Mouse (Mus musculus): ENCODE results near the gene Chchd10. TPM values are rescaled to one million over a fixed set of nuclear protein-coding genes. Genes with fewer than 3 reads are reported as not detected.

Gene Chchd10
- polyA plus RNA-seq, 1 experiment = 1,587 TPM

GRCm38 (mm10) chr10:75921726-75922560 lies 11.0 kb upstream of the Chchd10 start:
- no peaks in the 10 kb centered on the region for H3K27me3 ChIP-seq (replicated peaks; ENCODE audit: control insufficient read depth, insufficient read depth, low read length)
- peak overlapping the region; percentile 73 for H3K27ac ChIP-seq (ENCODE audit: insufficient read depth, low read depth, low read length)
- H3K4me1 ChIP-seq (ENCODE audit: control insufficient read depth, insufficient read depth, low read length) = peaks cover 8% of the 10 kb centered on the region; the same call in 1 of the 2 replicates
- WGBS = 4% methylated on average over 22 of the region's 22 CpGs
- no peaks in the 10 kb centered on the region for H3K36me3 ChIP-seq (ENCODE audit: control insufficient read depth, insufficient read depth, low read length)
- peak; percentile 32 for DNase-seq
- H3K4me3 ChIP-seq (ENCODE audit: insufficient read depth, low read depth, low read length) = peak overlapping the region; percentile 76
- TF ChIP-seq POLR2A (IDR thresholded peaks at IDR 0.05; ENCODE audit: low read depth, low read length) = no peak
- TF ChIP-seq CTCF (conservative IDR thresholded peaks at IDR 0.05; ENCODE audit: insufficient read depth, insufficient read length, low read depth, low read length) = no peak

DNA sequence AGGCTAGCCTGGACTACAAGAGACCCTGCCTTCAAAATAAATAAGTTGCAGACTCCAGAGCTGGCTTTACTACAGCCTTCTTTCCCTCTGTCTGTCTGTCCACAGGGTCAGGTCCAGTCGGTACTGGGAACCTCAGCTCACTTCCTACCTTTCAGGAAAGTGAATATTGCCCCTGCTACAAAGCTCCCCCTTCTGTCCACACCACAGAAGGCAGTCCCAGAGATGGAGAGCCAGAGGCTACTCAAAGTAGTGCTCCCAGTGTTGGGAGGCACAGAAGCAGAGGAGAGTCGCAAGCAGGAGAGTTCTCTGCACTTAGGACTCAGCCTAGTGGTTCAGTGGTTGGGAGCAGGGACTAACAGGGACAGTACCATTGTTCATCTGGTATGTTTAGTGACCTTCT lies 8.6 kb upstream of the Chchd10 start:
- peak; percentile 25 for DNase-seq
- no peak for TF ChIP-seq POLR2A (IDR thresholded peaks at IDR 0.05; ENCODE audit: low read depth, low read length)
- peak; percentile 46 for TF ChIP-seq CTCF (conservative IDR thresholded peaks at IDR 0.05; ENCODE audit: insufficient read depth, insufficient read length, low read depth, low read length)
- H3K27ac ChIP-seq (ENCODE audit: insufficient read depth, low read depth, low read length) = no peak overlapping the region
- peaks cover 4% of the 10 kb centered on the region; the same call in 1 of the 2 replicates for H3K4me1 ChIP-seq (ENCODE audit: control insufficient read depth, insufficient read depth, low read length)
- no peaks in the 10 kb centered on the region for H3K36me3 ChIP-seq (ENCODE audit: control insufficient read depth, insufficient read depth, low read length)
- H3K4me3 ChIP-seq (ENCODE audit: insufficient read depth, low read depth, low read length) = no peak overlapping the region
- no peaks in the 10 kb centered on the region for H3K27me3 ChIP-seq (replicated peaks; ENCODE audit: control insufficient read depth, insufficient read depth, low read length)
- 52% methylated on average over 2 of the region's 2 CpGs for WGBS

GRCm38 (mm10) chr10:75926396-75926795 lies 6.5 kb upstream of the Chchd10 start:
- H3K4me1 ChIP-seq (ENCODE audit: control insufficient read depth, insufficient read depth, low read length) = peaks cover 10% of the 10 kb centered on the region; the same call in 1 of the 2 replicates

DNA sequence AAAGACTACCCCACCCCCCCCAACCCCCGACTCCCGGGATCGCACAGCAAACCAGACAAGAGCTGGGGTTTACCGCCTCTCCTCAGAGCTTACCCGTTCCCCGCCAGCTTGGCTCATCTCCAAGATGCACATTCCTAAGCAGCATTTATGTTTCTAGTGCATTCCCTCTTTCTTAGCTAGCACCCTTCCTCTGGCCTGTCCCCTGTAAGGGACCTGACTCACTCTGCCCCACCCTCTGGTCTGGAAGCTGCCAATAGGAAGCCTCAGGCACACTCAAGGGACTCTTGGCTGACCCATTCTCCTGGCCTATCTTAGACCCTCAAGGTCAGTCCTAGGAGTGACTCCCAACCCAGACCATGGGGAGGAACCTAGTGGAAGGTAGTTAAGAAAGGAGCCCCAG lies 2.6 kb upstream of the Chchd10 start:
- H3K4me1 ChIP-seq (ENCODE audit: control insufficient read depth, insufficient read depth, low read length) = peaks cover 12% of the 10 kb centered on the region
- peak; percentile 51 for DNase-seq
- no peaks in the 10 kb centered on the region for H3K36me3 ChIP-seq (ENCODE audit: control insufficient read depth, insufficient read depth, low read length)
- H3K27ac ChIP-seq (ENCODE audit: insufficient read depth, low read depth, low read length) = no peak overlapping the region
- WGBS = 4% methylated on average over 6 of the region's 6 CpGs
- peak overlapping the region; percentile 0; the same call in 1 of the 2 replicates for H3K4me3 ChIP-seq (ENCODE audit: insufficient read depth, low read depth, low read length)
- no peak for TF ChIP-seq POLR2A (IDR thresholded peaks at IDR 0.05; ENCODE audit: low read depth, low read length)
- no peaks in the 10 kb centered on the region for H3K27me3 ChIP-seq (replicated peaks; ENCODE audit: control insufficient read depth, insufficient read depth, low read length)

More at GRCm38 (mm10) chr10:75926396-75926795, 6.5 kb upstream of the Chchd10 start:
- Histone ChIP-seq H3K4me3 (ENCODE audit: insufficient read depth, low read depth, low read length) (no peak overlapping the region), H3K27me3 (replicated peaks; ENCODE audit: control insufficient read depth, insufficient read depth, low read length) (no peaks in the 10 kb centered on the region), H3K36me3 (ENCODE audit: control insufficient read depth, insufficient read depth, low read length) (no peaks in the 10 kb centered on the region), H3K27ac (ENCODE audit: insufficient read depth, low read depth, low read length) (no peak overlapping the region)
- TF ChIP-seq POLR2A (IDR thresholded peaks at IDR 0.05; ENCODE audit: low read depth, low read length) (no peak), CTCF (conservative IDR thresholded peaks at IDR 0.05; ENCODE audit: insufficient read depth, insufficient read length, low read depth, low read length) (no peak)
- WGBS = 86% methylated on average over 13 of the region's 13 CpGs
- no peak for DNase-seq

DNA sequence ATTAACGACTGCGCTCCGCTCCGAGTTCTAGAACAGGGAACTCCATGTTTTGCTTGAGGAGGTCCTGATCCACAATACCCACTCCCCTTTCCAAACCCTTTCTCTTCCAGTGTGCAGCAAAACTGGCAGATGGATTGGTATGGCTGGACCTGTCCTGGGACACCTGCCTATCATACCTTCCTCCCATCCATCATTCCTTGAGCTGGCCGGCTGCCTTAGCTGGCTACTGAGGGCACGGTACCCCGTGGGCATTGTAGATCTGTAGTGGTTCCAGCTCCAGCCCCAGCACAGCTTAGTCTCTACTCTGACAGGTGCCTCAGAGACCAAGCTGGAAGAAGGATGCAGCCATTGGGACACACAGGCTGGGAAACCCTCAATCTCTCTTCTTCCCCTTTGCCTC lies 1.6 kb upstream of the Chchd10 start:
- Histone ChIP-seq H3K27me3 (replicated peaks; ENCODE audit: control insufficient read depth, insufficient read depth, low read length) (no peaks in the 10 kb centered on the region), H3K27ac (ENCODE audit: insufficient read depth, low read depth, low read length) (no peak overlapping the region), H3K4me3 (ENCODE audit: insufficient read depth, low read depth, low read length) (peak overlapping the region; percentile 62; the same call in 1 of the 2 replicates), H3K36me3 (ENCODE audit: control insufficient read depth, insufficient read depth, low read length) (no peaks in the 10 kb centered on the region), H3K4me1 (ENCODE audit: control insufficient read depth, insufficient read depth, low read length) (peaks cover 14% of the 10 kb centered on the region)
- DNase-seq = no peak
- TF ChIP-seq POLR2A (IDR thresholded peaks at IDR 0.05; ENCODE audit: low read depth, low read length) = no peak
- no peak for TF ChIP-seq CTCF (conservative IDR thresholded peaks at IDR 0.05; ENCODE audit: insufficient read depth, insufficient read length, low read depth, low read length)
- 45% methylated on average over 7 of the region's 7 CpGs for WGBS

DNA sequence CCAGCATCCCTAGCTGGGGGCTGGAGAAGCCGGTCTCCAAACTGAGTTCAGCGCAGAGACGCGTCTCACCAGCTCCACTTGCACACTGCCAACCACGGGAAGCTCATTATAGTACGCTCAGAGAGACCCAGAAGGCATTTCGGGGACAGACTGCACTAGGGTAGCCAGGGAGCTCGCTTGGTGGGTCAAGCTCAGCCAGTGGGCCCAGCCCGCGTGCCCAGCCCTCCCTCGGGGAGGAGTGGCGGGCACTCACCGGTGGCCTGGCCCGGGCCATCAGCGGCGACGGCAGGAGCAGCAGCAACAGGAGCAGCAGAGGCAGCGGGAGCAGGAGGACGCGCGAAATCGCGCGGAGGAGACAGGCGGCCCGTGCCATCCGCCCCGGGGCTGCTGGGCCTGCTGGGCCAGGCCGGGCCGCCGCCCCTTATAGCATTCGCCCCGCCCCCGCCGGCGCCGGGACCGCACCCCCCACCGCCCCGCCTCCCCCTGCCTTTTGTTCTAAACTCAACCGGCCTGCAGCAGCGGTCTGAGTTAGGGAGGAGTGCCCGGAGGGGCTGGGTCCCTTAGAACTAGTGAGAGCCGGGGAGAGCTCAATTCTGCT lies 750 bp upstream of the Chchd10 start:
- TF ChIP-seq POLR2A (IDR thresholded peaks at IDR 0.05; ENCODE audit: low read depth, low read length) (no peak), CTCF (conservative IDR thresholded peaks at IDR 0.05; ENCODE audit: insufficient read depth, insufficient read length, low read depth, low read length) (no peak)
- WGBS = 6% methylated on average over 36 of the region's 44 CpGs

GRCm38 (mm10) chr10:75934991-75935390 lies 2.1 kb downstream of the Chchd10 start:
- Histone ChIP-seq H3K27ac (ENCODE audit: insufficient read depth, low read depth, low read length) (peak overlapping the region; percentile 91; the same call in 1 of the 2 replicates), H3K4me1 (ENCODE audit: control insufficient read depth, insufficient read depth, low read length) (peaks cover 14% of the 10 kb centered on the region), H3K36me3 (ENCODE audit: control insufficient read depth, insufficient read depth, low read length) (no peaks in the 10 kb centered on the region), H3K4me3 (ENCODE audit: insufficient read depth, low read depth, low read length) (no peak overlapping the region), H3K27me3 (replicated peaks; ENCODE audit: control insufficient read depth, insufficient read depth, low read length) (no peaks in the 10 kb centered on the region)
- no peak for TF ChIP-seq CTCF (conservative IDR thresholded peaks at IDR 0.05; ENCODE audit: insufficient read depth, insufficient read length, low read depth, low read length)
- TF ChIP-seq POLR2A (IDR thresholded peaks at IDR 0.05; ENCODE audit: low read depth, low read length) = no peak
- DNase-seq = no peak
- 86% methylated on average over 1 of the region's 1 CpGs for WGBS

More for the DNA sequence above, 750 bp upstream of the Chchd10 start:
- Histone ChIP-seq H3K36me3 (ENCODE audit: control insufficient read depth, insufficient read depth, low read length) (no peaks in the 10 kb centered on the region), H3K4me3 (ENCODE audit: insufficient read depth, low read depth, low read length) (peak overlapping the region; percentile 62), H3K27me3 (replicated peaks; ENCODE audit: control insufficient read depth, insufficient read depth, low read length) (no peaks in the 10 kb centered on the region), H3K27ac (ENCODE audit: insufficient read depth, low read depth, low read length) (0 out of 2 replicates have a peak overlapping the region, but pooled peaks have one; percentile 3), H3K4me1 (ENCODE audit: control insufficient read depth, insufficient read depth, low read length) (peaks cover 14% of the 10 kb centered on the region)
- peak; percentile 63 for DNase-seq
